Mouse (Mus musculus) midbrain, embryonic 11.5 days (tissue): ENCODE measurements at regions not wholly inside any gene's neighbourhood (a gene's known extent, or its start where the extent isn't known, plus 50 kb on each side); places are given as distances from the start of the nearest gene placed in this dataset.

Source experiments
- ATAC-seq: fragments of 200-750 bp; cut with Nextera tagmentation; 2 replicates; pipeline ENCODE4 v1.8.0; 2017; ENCODE audit warnings: moderate TSS enrichment, moderate library complexity; ENCODE audit not compliant: low FRiP score
- DNase-seq: peaks from one replicate; pipeline ENCODE4 v3.0.0; 2015; ENCODE audit warnings: low spot score; ENCODE audit errors: missing footprints
- H3K27ac ChIP-seq: fragments of 300-500 bp; sonication (generic); 2 replicates; pipeline ENCODE4 v1.5.1; 2014; ENCODE audit warnings: low read depth, low read length
- H3K27me3 ChIP-seq: fragments of 300-500 bp; sonication (generic); 2 replicates; pipeline ENCODE4 v1.6.1; 2014; ENCODE audit warnings: mild to moderate bottlenecking, low read length, moderate library complexity, mixed read lengths; ENCODE audit not compliant: control insufficient read depth, insufficient read depth
- H3K36me3 ChIP-seq: fragments of 300-500 bp; sonication (generic); 2 replicates; pipeline ENCODE4 v1.6.1; 2014; ENCODE audit warnings: mild to moderate bottlenecking, low read length, moderate library complexity, mixed read lengths; ENCODE audit not compliant: control insufficient read depth, insufficient read depth
- H3K4me1 ChIP-seq: fragments of 300-500 bp; sonication (generic); 2 replicates; pipeline ENCODE4 v1.6.1; 2014; ENCODE audit warnings: low read length; ENCODE audit not compliant: control insufficient read depth, insufficient read depth
- H3K4me2 ChIP-seq: fragments of 300-500 bp; sonication (generic); 2 replicates; pipeline ENCODE4 v1.6.1; 2014; ENCODE audit warnings: mild to moderate bottlenecking, moderate library complexity
- H3K4me3 ChIP-seq: fragments of 300-500 bp; sonication (generic); 2 replicates; pipeline ENCODE4 v1.5.1; 2014; ENCODE audit warnings: low read depth, low read length
- H3K9ac ChIP-seq: fragments of 300-500 bp; sonication (generic); 2 replicates; pipeline ENCODE4 v1.6.1; 2014; ENCODE audit warnings: low read length
- H3K9me3 ChIP-seq: fragments of 300-500 bp; sonication (generic); 2 replicates; pipeline ENCODE4 v1.6.1; 2016; ENCODE audit warnings: low read length; ENCODE audit not compliant: control insufficient read depth
- WGBS: fragments of 180-500 bp; shearing (Covaris S2); extraction: QIAGEN DNeasy Blood & Tissue Kit; methylation state at CpG from one replicate; pipeline ENCODE4 v1.1.7; 2014; 5-methylcytosine and 5-hydroxymethylcytosine counted together

GRCm38 (mm10) chr4:64228341-64228740 lies 181.5 kb upstream of the Tnc start:
- Histone ChIP-seq H3K4me2 (no peak overlapping the region), H3K4me3 (no peak overlapping the region), H3K9ac (no peak overlapping the region), H3K9me3 (no peaks in the 10 kb centered on the region), H3K36me3 (no peaks in the 10 kb centered on the region), H3K27ac (no peak overlapping the region), H3K4me1 (no peaks in the 10 kb centered on the region), H3K27me3 (no peaks in the 10 kb centered on the region)
- no peak for DNase-seq
- ATAC-seq, result no peak
- WGBS, result 81% methylated on average over 3 of the region's 3 CpGs

GRCm38 (mm10) chr4:64226635-64227034 lies 179.8 kb upstream of the Tnc start:
- no peak for ATAC-seq
- no peak overlapping the region for H3K27ac ChIP-seq
- H3K9ac ChIP-seq, result no peak overlapping the region
- H3K9me3 ChIP-seq, result no peaks in the 10 kb centered on the region
- no peaks in the 10 kb centered on the region for H3K36me3 ChIP-seq
- no peak overlapping the region for H3K4me2 ChIP-seq
- H3K27me3 ChIP-seq, result no peaks in the 10 kb centered on the region
- no peak overlapping the region for H3K4me3 ChIP-seq
- no peaks in the 10 kb centered on the region for H3K4me1 ChIP-seq
- DNase-seq, result no peak

- Histone ChIP-seq H3K4me1 (no peaks in the 10 kb centered on the region), H3K9ac (no peak overlapping the region), H3K4me3 (no peak overlapping the region), H3K36me3 (no peaks in the 10 kb centered on the region), H3K27ac (no peak overlapping the region), H3K27me3 (no peaks in the 10 kb centered on the region), H3K9me3 (no peaks in the 10 kb centered on the region), H3K4me2 (no peak overlapping the region)
- 88% methylated on average over 5 of the region's 5 CpGs for WGBS
- ATAC-seq (no peak), DNase-seq (no peak)
Observed at GRCm38 (mm10) chr4:64224918-64225317, 178.1 kb upstream of the Tnc start.

GRCm38 (mm10) chr4:64219802-64220201 lies 173.0 kb upstream of the Tnc start:
- Histone ChIP-seq H3K4me3 (no peak overlapping the region), H3K27me3 (no peaks in the 10 kb centered on the region), H3K9ac (no peak overlapping the region), H3K9me3 (no peaks in the 10 kb centered on the region), H3K36me3 (no peaks in the 10 kb centered on the region), H3K4me1 (no peaks in the 10 kb centered on the region), H3K27ac (no peak overlapping the region), H3K4me2 (no peak overlapping the region)
- DNase-seq (no peak), ATAC-seq (no peak)
- 72% methylated on average over 2 of the region's 2 CpGs for WGBS

GRCm38 (mm10) chr4:64207118-64207868 lies 160.5 kb upstream of the Tnc start:
- no peak for DNase-seq

GRCm38 (mm10) chr4:64200808-64201190 lies 154.0 kb upstream of the Tnc start:
- Histone ChIP-seq H3K4me1 (no peaks in the 10 kb centered on the region), H3K4me2 (no peak overlapping the region), H3K27ac (no peak overlapping the region), H3K27me3 (no peaks in the 10 kb centered on the region), H3K36me3 (no peaks in the 10 kb centered on the region), H3K9me3 (no peaks in the 10 kb centered on the region; the same call in 1 of the 2 replicates), H3K4me3 (no peak overlapping the region), H3K9ac (no peak overlapping the region)
- 82% methylated on average over 3 of the region's 3 CpGs for WGBS
- ATAC-seq (no peak), DNase-seq (no peak)

More at GRCm38 (mm10) chr4:64207118-64207868, 160.5 kb upstream of the Tnc start:
- Histone ChIP-seq H3K4me1 (no peaks in the 10 kb centered on the region), H3K4me2 (no peak overlapping the region), H3K9ac (no peak overlapping the region), H3K27ac (no peak overlapping the region), H3K36me3 (no peaks in the 10 kb centered on the region), H3K4me3 (no peak overlapping the region), H3K27me3 (no peaks in the 10 kb centered on the region), H3K9me3 (no peaks in the 10 kb centered on the region; the same call in 1 of the 2 replicates)
- peak; percentile 71 for ATAC-seq
- 28% methylated on average over 8 of the region's 8 CpGs for WGBS

- no peaks in the 10 kb centered on the region for H3K4me1 ChIP-seq
- no peaks in the 10 kb centered on the region; the same call in 1 of the 2 replicates for H3K9me3 ChIP-seq
- no peak overlapping the region for H3K4me3 ChIP-seq
- no peak for DNase-seq
- 89% methylated on average over 3 of the region's 3 CpGs for WGBS
- H3K9ac ChIP-seq, result no peak overlapping the region
- no peak overlapping the region for H3K27ac ChIP-seq
- H3K36me3 ChIP-seq, result no peaks in the 10 kb centered on the region
- H3K4me2 ChIP-seq, result no peak overlapping the region
- ATAC-seq, result no peak
- H3K27me3 ChIP-seq, result no peaks in the 10 kb centered on the region
Observed at GRCm38 (mm10) chr4:64200151-64200807, 153.5 kb upstream of the Tnc start.

GRCm38 (mm10) chr4:64184986-64185385 lies 138.2 kb upstream of the Tnc start:
- Histone ChIP-seq H3K9ac (no peak overlapping the region), H3K27ac (no peak overlapping the region), H3K4me2 (no peak overlapping the region), H3K4me3 (no peak overlapping the region), H3K27me3 (no peaks in the 10 kb centered on the region), H3K9me3 (no peaks in the 10 kb centered on the region), H3K36me3 (no peaks in the 10 kb centered on the region), H3K4me1 (no peaks in the 10 kb centered on the region)
- DNase-seq (no peak), ATAC-seq (no peak)

- H3K9me3 ChIP-seq, result no peaks in the 10 kb centered on the region
- H3K27ac ChIP-seq, result no peak overlapping the region
- no peaks in the 10 kb centered on the region for H3K36me3 ChIP-seq
- DNase-seq, result no peak
- WGBS, result 16% methylated on average over 3 of the region's 3 CpGs
- no peak for ATAC-seq
- H3K9ac ChIP-seq, result no peak overlapping the region
- H3K4me1 ChIP-seq, result no peaks in the 10 kb centered on the region
- no peaks in the 10 kb centered on the region for H3K27me3 ChIP-seq
- no peak overlapping the region for H3K4me3 ChIP-seq
- no peak overlapping the region for H3K4me2 ChIP-seq
Observed at GRCm38 (mm10) chr4:64175938-64176337, 129.1 kb upstream of the Tnc start.
